Mouse (Mus musculus): ENCODE data around the gene Cd2ap. TPM values are rescaled to one million over a fixed set of nuclear protein-coding genes. Genes with fewer than 3 reads are reported as not detected.
A peak's percentile ranks its signal among the peaks of the same experiment; 100 is the strongest.
"Not testable (repeated sequence)": the region's sequence is repeated elsewhere in the genome, so short reads cannot be mapped to it uniquely, and the experiment has no call there.

Cd2ap gene
- polyA plus RNA-seq (2015; fragmentation: Nextera tagmentation; extraction: Ambion mirVana) = 8.3 and 8.7 TPM in 2 replicates

DNA sequence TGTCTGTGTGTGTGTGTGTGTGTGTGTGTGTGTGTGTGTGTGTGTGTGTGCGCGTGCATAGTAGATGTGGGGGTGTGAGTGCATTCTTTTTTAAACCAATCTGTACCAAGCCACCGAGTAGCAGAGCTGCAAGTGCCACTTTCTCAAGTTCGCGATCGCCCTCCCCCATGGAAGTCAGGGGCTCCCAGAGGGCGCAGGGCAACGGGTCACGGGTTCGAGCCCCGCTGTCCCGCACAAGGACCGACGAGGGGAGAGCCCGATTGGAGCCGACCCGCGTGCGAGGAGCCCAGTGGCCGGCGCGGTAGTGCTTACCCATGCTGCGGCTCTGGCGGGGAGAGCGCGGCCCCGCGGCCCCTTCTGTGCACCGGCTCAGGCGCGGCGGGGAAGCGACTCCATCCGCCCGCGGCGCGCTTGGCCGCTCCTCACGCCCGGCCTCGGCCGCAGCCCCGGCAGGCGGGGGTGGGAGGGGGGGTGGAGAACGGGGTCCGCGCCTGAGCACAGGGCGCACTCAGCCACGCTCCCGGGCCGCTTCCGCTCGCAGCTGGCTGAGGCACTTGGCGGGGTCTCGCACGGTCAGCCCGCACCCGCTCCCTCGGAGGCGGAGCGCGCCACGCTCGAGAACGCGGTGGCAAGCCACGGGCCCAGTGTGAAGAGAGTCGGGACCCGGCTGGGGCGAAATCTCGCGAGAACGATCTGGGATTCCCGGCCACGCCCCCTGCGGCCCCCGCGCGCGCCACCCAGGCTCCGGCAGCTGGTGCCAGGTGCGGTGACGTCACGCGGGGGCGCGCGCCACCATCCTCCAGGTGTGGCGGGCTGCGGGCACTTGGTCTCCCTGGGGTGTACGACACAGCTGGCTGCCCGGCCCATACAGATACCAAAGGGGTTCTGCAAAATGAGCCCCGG lies at the start of gene Cd2ap:
Gene Cd2ap (minus strand): TSS at position 665 of the 903 bp plus-strand sequence.
- peak within 1 kb of the TSS; percentile 68 for H3K4me2 ChIP-seq (replicated peaks)
- H3K4me3 ChIP-seq (replicated peaks) = peak within 1 kb of the TSS; percentile 90
- under 1% methylated on average over 56 of the region's 94 CpGs for WGBS
- peak; percentile 98 for ATAC-seq
- H3K27me3 ChIP-seq = no peaks in the 10 kb centered on the region
- peak within 1 kb of the TSS; percentile 95 for H3K9ac ChIP-seq (replicated peaks)
- H3K4me1 ChIP-seq (replicated peaks) = peaks cover 20% of the 10 kb centered on the region
- no peaks in the 10 kb centered on the region for H3K9me3 ChIP-seq
- no peaks in the 10 kb centered on the region for H3K36me3 ChIP-seq
- peak within 1 kb of the TSS; percentile 94 for H3K27ac ChIP-seq

DNA sequence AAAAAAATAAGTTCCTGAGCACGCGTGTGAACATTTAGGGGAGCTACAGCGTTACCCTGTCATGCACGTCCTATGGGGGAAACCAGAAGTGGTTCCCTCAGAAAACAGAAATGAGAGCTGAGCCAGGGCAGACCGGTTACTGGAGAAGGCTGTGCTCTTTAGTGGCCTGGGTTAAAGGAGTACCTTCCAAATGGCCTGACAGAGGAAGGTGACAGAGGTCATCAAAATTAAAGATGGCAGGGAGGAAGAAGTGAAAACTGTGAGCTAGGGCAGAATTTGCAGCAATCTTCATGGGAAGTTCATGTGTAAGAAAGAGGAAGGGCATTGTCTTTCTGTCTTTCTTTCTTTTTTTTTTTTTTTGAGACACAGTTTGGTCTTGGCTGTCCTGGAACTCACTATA lies 48.3 kb upstream of the Cd2ap start:
- Histone ChIP-seq H3K9me3 (no peaks in the 10 kb centered on the region), H3K9ac (replicated peaks) (no peak overlapping the region), H3K4me3 (replicated peaks) (no peak overlapping the region), H3K27me3 (no peaks in the 10 kb centered on the region), H3K27ac (no peak overlapping the region), H3K4me2 (replicated peaks) (no peak overlapping the region), H3K4me1 (replicated peaks) (no peaks in the 10 kb centered on the region), H3K36me3 (no peaks in the 10 kb centered on the region)
- WGBS = 88% methylated on average over 5 of the region's 5 CpGs
- no peak for ATAC-seq

DNA sequence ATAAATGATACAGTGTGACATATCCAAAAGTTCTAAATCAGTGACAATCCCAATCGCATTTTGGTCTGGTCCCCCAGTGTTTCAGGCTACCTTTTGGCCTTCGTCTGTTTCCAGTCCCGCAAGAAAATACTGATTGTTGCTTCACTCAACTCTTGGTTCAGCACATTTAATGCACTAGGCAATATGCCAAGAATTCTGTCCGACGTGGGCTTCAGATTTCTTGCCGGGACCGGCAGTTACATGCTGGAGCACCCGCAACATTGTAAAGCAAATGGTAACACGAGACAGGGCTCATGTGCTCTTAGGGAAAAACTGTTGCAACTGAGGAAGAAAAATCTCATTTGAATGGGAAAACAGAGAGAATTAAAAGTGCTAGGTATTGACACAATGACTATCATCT lies 42.3 kb upstream of the Cd2ap start:
- no peak overlapping the region for H3K9ac ChIP-seq (replicated peaks)
- 88% methylated on average over 9 of the region's 9 CpGs for WGBS
- H3K36me3 ChIP-seq = no peaks in the 10 kb centered on the region
- no peak overlapping the region for H3K4me2 ChIP-seq (replicated peaks)
- H3K4me3 ChIP-seq (replicated peaks) = no peak overlapping the region
- ATAC-seq = no peak
- no peaks in the 10 kb centered on the region for H3K9me3 ChIP-seq
- H3K27me3 ChIP-seq = no peaks in the 10 kb centered on the region
- no peaks in the 10 kb centered on the region for H3K4me1 ChIP-seq (replicated peaks)
- H3K27ac ChIP-seq = no peak overlapping the region

DNA sequence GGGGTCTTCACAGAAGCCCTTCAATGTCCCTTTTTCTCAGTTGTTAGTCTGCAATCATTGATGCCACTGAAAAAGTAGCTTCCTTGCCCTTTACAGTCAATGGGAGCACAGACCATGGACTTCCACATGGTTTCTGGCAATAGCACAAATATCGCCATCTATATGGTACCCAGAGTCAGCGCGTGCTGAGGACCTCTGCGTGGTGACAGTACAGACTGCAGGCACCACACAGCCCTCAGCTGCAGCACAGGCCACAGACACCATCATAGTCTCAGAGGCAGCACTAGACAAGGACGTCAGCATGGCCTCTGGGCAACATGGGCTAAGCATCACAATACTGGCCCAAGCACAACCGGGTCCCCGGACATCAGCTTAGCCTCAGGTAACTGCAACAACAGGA lies 38.3 kb upstream of the Cd2ap start:
- Histone ChIP-seq H3K9ac (replicated peaks) (no peak overlapping the region), H3K27me3 (no peaks in the 10 kb centered on the region), H3K4me3 (replicated peaks) (no peak overlapping the region), H3K9me3 (no peaks in the 10 kb centered on the region), H3K4me1 (replicated peaks) (no peaks in the 10 kb centered on the region), H3K36me3 (no peaks in the 10 kb centered on the region), H3K4me2 (replicated peaks) (no peak overlapping the region), H3K27ac (no peak overlapping the region)
- ATAC-seq = no peak
- WGBS = 86% methylated on average over 7 of the region's 7 CpGs

DNA sequence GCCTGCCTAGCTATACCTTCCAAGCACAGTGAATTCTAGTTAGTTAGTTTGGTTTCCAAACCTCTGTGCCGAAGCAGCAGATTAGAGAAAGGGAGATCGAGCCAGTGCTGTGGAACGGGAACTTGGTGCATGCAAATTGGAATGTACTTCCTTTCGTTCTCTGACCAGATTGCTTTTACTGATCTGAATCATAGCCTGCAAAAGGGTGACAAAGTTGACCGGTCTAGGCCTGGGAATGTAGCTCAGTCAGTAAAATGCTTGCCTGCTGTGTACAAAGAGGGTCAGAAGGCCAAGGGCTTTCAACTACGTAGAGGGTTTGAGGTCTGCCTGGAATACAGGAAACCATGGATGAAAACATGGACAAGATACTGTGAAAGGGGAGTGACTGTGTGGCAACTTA lies 35.7 kb upstream of the Cd2ap start:
- Histone ChIP-seq H3K9ac (replicated peaks) (no peak overlapping the region), H3K27ac (no peak overlapping the region), H3K4me1 (replicated peaks) (no peaks in the 10 kb centered on the region), H3K4me3 (replicated peaks) (no peak overlapping the region), H3K27me3 (no peaks in the 10 kb centered on the region), H3K4me2 (replicated peaks) (no peak overlapping the region), H3K36me3 (no peaks in the 10 kb centered on the region), H3K9me3 (no peaks in the 10 kb centered on the region)
- no peak for ATAC-seq
- WGBS = 83% methylated on average over 6 of the region's 6 CpGs

DNA sequence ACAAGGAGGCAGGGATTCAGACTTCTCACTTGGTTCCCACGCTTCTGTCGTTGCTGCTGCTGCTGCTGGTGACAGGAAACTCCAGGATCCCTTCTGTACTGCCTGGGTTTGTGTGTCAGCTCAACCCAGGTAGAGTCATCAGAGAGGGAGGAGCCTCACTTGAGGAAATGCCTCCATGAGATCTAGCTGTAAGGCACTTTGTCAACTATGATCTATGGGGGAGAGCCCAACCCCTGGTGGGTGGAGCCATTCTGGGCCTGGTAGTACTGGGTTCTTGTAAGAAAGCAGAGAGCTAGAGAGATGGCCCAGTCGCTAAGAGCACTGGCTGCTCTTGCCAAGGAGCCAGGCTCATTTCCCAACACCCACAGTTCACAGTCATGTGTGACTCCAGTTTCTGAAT lies 34.0 kb upstream of the Cd2ap start:
- Histone ChIP-seq H3K27ac (no peak overlapping the region), H3K4me1 (replicated peaks) (no peaks in the 10 kb centered on the region), H3K4me3 (replicated peaks) (no peak overlapping the region), H3K36me3 (no peaks in the 10 kb centered on the region), H3K9me3 (0 out of 2 replicates have a peak, but pooled peaks cover 2% of the 10 kb centered on the region), H3K27me3 (no peaks in the 10 kb centered on the region), H3K4me2 (replicated peaks) (no peak overlapping the region), H3K9ac (replicated peaks) (no peak overlapping the region)
- no peak for ATAC-seq
- 86% methylated on average over 3 of the region's 3 CpGs for WGBS

DNA sequence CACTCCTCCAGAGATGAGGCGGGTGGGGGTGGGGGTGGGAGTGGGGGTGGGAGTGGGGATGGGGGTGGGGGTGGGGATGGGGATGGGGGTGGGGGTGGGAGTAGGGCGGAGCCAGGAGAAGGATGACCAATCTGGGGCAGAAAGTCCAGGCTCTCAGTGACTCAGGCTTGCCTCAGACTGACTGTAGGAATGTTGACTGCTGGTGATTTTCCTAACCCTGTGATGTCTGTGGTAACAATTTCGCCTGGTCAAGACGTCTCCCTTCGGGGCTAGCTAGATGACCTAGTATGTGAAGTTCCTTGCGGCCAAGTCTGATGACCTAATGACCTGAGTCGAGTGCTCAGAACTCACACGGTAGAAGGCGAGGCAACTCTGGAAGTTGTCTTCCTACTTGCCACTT lies 32.9 kb upstream of the Cd2ap start:
- Histone ChIP-seq H3K27ac (no peak overlapping the region), H3K4me1 (replicated peaks) (no peaks in the 10 kb centered on the region), H3K36me3 (no peaks in the 10 kb centered on the region), H3K9ac (replicated peaks) (no peak overlapping the region), H3K4me2 (replicated peaks) (no peak overlapping the region), H3K9me3 (0 out of 2 replicates have a peak, but pooled peaks cover 2% of the 10 kb centered on the region), H3K4me3 (replicated peaks) (no peak overlapping the region), H3K27me3 (no peaks in the 10 kb centered on the region)
- WGBS = 89% methylated on average over 9 of the region's 9 CpGs
- ATAC-seq = no peak

DNA sequence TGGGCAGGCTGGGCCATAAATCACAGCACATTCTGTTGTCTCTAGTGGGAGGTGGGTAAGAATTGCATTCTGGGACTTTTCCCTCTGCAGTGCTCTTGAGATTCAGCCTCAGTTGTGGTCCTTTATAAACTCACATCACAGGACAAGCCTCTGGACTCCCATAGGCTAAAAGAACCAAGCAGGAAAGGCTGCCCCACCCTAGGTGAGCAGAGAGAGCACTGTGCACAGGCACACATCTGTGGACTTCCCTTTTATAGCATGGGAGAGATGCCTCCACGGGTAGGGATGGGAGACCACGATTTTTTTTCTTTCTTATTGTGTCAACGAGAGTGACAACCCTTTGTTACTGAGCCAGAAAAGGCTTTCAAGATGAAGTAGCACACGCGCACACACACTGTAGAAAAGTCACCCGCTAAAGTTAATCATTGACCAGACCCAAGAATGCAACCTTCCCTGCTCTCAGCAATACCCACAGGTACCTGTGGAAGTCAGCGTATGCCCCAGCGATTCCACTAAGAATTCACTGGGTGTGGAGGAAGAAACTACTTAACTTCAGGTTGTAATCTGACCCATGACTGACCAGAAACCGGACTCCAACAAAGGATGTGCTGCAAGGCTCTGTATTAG lies 32.4 kb upstream of the Cd2ap start:
- H3K4me3 ChIP-seq (replicated peaks) = no peak overlapping the region
- H3K4me1 ChIP-seq (replicated peaks) = no peaks in the 10 kb centered on the region
- no peaks in the 10 kb centered on the region for H3K27me3 ChIP-seq
- 76% methylated on average over 9 of the region's 9 CpGs for WGBS
- no peaks in the 10 kb centered on the region for H3K36me3 ChIP-seq
- H3K4me2 ChIP-seq (replicated peaks) = no peak overlapping the region
- no peak overlapping the region for H3K9ac ChIP-seq (replicated peaks)
- ATAC-seq = no peak
- no peak overlapping the region for H3K27ac ChIP-seq
- 0 out of 2 replicates have a peak, but pooled peaks cover 2% of the 10 kb centered on the region for H3K9me3 ChIP-seq

DNA sequence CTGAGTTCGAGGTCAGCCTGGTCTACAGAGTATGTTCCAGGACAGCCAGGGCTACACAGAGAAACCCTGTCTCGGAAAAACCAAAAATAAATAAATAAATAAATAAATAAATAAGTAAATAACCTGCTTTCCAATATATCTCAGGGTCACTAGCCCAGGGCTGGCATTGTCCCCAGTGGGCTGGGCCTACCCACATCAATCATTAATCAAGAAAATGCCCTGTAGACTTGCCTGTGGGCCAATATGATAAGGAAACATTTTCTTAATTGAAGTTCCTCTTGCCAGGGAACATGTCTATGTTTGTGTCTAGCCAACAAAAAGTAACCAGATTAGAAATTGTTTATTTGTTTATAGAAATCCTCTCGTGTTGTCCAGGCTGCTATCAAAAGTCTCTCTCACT lies 31.7 kb upstream of the Cd2ap start:
- no peaks in the 10 kb centered on the region for H3K36me3 ChIP-seq
- no peaks in the 10 kb centered on the region for H3K4me1 ChIP-seq (replicated peaks)
- 0 out of 2 replicates have a peak, but pooled peaks cover 2% of the 10 kb centered on the region for H3K9me3 ChIP-seq
- WGBS = 88% methylated on average over 3 of the region's 3 CpGs
- no peak overlapping the region for H3K27ac ChIP-seq
- ATAC-seq = no peak
- no peak overlapping the region for H3K9ac ChIP-seq (replicated peaks)
- H3K4me3 ChIP-seq (replicated peaks) = no peak overlapping the region
- H3K4me2 ChIP-seq (replicated peaks) = no peak overlapping the region
- H3K27me3 ChIP-seq = no peaks in the 10 kb centered on the region

DNA sequence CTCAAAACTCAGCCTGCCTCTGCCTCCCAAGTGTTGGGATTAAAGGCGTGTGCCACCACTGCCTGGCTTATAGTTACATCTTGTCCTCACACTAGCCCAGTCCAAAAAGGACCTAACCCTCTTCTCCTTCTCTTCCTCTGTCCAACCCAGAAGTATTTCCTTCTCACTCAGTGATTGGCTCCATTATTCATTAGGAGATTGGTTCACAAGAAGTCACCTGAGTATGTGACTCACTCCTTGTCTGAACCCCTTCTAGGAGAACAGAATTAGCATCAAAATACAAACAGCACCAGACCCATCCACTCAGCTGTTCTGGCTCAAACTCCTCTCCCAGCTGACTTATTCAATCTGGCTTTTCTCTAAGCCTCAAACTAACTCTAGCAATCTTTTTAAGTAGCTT lies 30.0 kb upstream of the Cd2ap start:
- WGBS = 86% methylated on average over 1 of the region's 1 CpGs
- not testable (repeated sequence) for H3K4me3 ChIP-seq (replicated peaks); H3K4me2 ChIP-seq (replicated peaks); H3K36me3 ChIP-seq; ATAC-seq; H3K4me1 ChIP-seq (replicated peaks); H3K9me3 ChIP-seq; H3K9ac ChIP-seq (replicated peaks); H3K27ac ChIP-seq; H3K27me3 ChIP-seq

DNA sequence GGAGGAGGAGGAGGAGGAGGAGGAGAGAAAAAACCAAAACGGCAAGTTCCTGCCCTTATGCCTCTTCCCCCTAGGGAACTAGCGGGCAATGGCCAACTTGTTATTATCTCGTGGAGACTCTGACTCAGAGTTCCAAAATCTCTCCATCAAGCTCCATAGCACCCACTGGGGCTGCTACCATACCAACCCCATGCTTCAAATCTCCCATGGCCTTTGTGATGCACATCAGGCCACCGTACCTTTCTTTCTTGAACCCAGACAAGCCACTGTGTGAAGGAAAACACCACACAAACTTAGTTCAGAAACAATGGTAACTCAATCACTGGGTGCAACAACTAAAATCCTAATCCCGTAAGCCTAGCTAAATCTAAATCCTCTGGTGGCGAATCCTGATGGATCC lies 29.5 kb upstream of the Cd2ap start:
- WGBS = 85% methylated on average over 6 of the region's 6 CpGs
- Histone ChIP-seq H3K9ac (replicated peaks) (no peak overlapping the region), H3K36me3 (no peaks in the 10 kb centered on the region), H3K27me3 (no peaks in the 10 kb centered on the region), H3K4me1 (replicated peaks) (no peaks in the 10 kb centered on the region), H3K9me3 (0 out of 2 replicates have a peak, but pooled peaks cover 2% of the 10 kb centered on the region), H3K27ac (no peak overlapping the region), H3K4me2 (replicated peaks) (no peak overlapping the region), H3K4me3 (replicated peaks) (no peak overlapping the region)
- no peak for ATAC-seq

DNA sequence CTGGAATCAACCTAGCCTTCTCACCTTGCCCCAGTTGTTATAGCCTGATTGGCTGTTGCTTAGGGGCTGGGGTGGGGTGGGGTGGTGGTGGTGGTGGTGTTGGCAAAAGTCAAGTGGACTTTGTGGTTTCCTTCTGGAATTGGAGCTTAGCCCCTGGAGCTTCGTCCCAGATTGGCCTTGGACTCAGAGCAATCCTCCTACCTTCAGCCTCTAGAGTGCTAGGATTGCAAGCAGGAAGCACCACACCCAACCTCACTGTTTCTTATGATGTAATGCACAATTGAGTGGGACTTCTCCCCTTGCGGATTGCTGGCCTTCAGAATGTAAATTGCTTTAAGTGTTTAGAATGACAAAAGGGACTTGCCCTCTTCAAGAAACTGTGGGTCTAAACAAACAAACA lies 24.3 kb upstream of the Cd2ap start:
- H3K4me3 ChIP-seq (replicated peaks) = no peak overlapping the region
- no peaks in the 10 kb centered on the region for H3K9me3 ChIP-seq
- no peak for ATAC-seq
- no peak overlapping the region for H3K4me2 ChIP-seq (replicated peaks)
- no peaks in the 10 kb centered on the region for H3K36me3 ChIP-seq
- H3K27me3 ChIP-seq = no peaks in the 10 kb centered on the region
- H3K4me1 ChIP-seq (replicated peaks) = no peaks in the 10 kb centered on the region
- H3K9ac ChIP-seq (replicated peaks) = no peak overlapping the region
- WGBS = 76% methylated on average over 2 of the region's 2 CpGs
- no peak overlapping the region for H3K27ac ChIP-seq

Measured in midbrain, embryonic 13.5 days (tissue).